Mouse (Mus musculus) small intestine, adult 2 months (tissue): ENCODE measurements around the gene Gdf9.

Experiments
- CTCF ChIP-seq: fragments of 200-500 bp; IDR thresholded peaks from 2 replicates; pipeline ENCODE4 v1.5.1; 2012; ENCODE audit warnings: low read depth, mild to moderate bottlenecking, control low read depth, inconsistent platforms, low read length, moderate library complexity, mixed read lengths; ENCODE audit not compliant: insufficient replicate concordance, insufficient read length; ENCODE audit errors: extremely low read depth
- POLR2A ChIP-seq: fragments of 200-500 bp; IDR thresholded peaks from 2 replicates; pipeline ENCODE4 v1.6.1; 2012; ENCODE audit warnings: low read depth, mild to moderate bottlenecking, control low read depth, inconsistent platforms, low read length, moderate library complexity

- TF ChIP-seq CTCF, result no peak
- no peak for TF ChIP-seq POLR2A
These were observed 44.8 kb downstream of the Gdf9 start for GRCm38 (mm10) chr11:53475620-53476019.
